Mouse (Mus musculus): ENCODE measurements around the gene Cd5. TPM values are rescaled to one million over a fixed set of nuclear protein-coding genes. Genes with fewer than 3 reads are reported as not detected.
A peak's percentile ranks its signal among the peaks of the same experiment; 100 is the strongest.

The Cd5 gene
- polyA plus RNA-seq, 1 experiment from 2014 or later: not detected

DNA sequence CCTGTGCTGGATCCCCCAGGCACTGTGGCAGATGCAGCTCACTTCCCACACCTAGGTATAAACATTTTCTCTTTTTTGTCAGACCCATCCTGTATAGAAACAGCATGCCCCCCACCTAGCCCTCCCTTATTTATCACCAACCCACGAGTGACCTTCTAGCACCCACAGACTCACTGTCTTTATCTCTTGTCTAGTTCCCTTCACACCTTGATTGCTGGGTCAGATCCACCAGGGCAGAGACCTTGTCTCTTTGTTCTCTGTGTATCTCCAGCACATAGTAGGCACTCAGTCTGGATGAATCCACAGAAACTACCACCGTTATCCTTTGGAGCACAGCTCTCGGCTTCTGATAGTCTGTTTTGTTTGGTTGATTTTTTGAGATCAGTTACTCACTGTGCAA, 3.7 kb downstream of the Cd5 start:
- Histone ChIP-seq H3K27me3 (ENCODE audit: poor library complexity, severe bottlenecking) (no peaks in the 10 kb centered on the region), H3K9me3 (no peaks in the 10 kb centered on the region), H3K27ac (no peak overlapping the region), H3K4me1 (no peaks in the 10 kb centered on the region), H3K36me3 (replicated peaks) (no peaks in the 10 kb centered on the region), H3K4me3 (no peak overlapping the region)
- DNase-seq (ENCODE audit: extremely low spot score, low spot score): no peak
- 96% methylated on average over 3 of the region's 3 CpGs for WGBS

GRCm38 (mm10) chr19:10734554-10734953, 4.2 kb downstream of the Cd5 start:
- H3K27ac ChIP-seq: no peak overlapping the region

DNA sequence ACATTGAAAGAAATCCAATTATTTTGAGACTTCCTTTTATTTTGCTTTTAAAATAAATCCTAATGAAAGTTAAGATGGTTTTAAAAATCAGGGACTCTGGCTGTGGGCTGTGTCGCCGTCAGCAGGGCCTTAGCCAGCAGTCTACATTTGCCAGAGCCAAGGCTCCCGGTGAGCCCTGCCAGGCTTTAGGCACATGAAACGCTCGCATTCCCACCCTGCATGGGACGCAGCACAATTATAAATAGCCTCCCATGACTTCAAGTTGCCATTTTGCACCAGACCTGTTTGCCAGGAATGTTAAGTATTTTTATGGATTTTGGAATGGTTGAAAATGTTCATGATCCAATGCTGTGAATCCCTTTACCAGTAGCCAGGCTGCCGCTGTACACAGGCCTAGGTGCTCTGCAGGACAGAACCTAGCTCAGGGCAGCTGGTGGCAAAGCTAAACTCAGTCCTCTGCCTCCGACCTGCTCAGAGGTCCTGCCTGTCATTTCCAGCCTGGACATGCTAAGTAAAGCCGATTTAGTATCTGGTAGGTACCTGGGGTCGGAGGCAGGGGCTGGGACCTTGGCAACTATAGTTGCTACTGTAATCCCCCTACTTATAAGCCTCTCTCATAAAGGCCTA, 5.2 kb downstream of the Cd5 start:
- no peak for DNase-seq (ENCODE audit: extremely low spot score, low spot score)
- Histone ChIP-seq H3K36me3 (replicated peaks) (no peaks in the 10 kb centered on the region), H3K9me3 (no peaks in the 10 kb centered on the region), H3K4me3 (no peak overlapping the region), H3K4me1 (no peaks in the 10 kb centered on the region), H3K27me3 (ENCODE audit: poor library complexity, severe bottlenecking) (no peaks in the 10 kb centered on the region), H3K27ac (no peak overlapping the region)
- WGBS: 90% methylated on average over 10 of the region's 10 CpGs

More at GRCm38 (mm10) chr19:10734554-10734953, 4.2 kb downstream of the Cd5 start:
- no peak for DNase-seq (ENCODE audit: extremely low spot score, low spot score)
- Histone ChIP-seq H3K4me3 (no peak overlapping the region), H3K9me3 (no peaks in the 10 kb centered on the region), H3K27me3 (ENCODE audit: poor library complexity, severe bottlenecking) (no peaks in the 10 kb centered on the region), H3K4me1 (no peaks in the 10 kb centered on the region), H3K36me3 (replicated peaks) (no peaks in the 10 kb centered on the region)
- 90% methylated on average over 7 of the region's 7 CpGs for WGBS

DNA sequence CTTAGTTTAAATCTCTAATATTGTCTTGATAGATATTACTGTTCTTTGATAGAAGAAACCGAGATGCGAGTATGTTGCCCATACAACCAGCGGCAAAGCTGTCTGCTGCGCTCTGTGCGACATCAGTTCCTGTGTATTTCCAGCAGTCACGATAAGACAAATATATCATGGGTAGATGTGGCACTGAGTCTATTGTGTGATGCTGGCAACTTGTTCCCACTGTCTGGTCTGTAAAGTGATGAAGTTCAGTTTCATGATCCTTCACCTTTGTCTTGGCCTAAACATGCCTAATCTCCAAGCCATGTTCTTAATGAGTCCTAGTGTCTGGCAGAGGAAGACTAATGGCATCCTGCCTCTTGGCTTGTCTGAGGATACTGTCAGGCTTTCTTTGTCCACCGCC, 6.1 kb downstream of the Cd5 start:
- 92% methylated on average over 7 of the region's 7 CpGs for WGBS
- no peak for DNase-seq (ENCODE audit: extremely low spot score, low spot score)
- no peaks in the 10 kb centered on the region for H3K4me1 ChIP-seq
- H3K27ac ChIP-seq: no peak overlapping the region
- H3K4me3 ChIP-seq: no peak overlapping the region
- no peaks in the 10 kb centered on the region for H3K27me3 ChIP-seq (ENCODE audit: poor library complexity, severe bottlenecking)
- H3K36me3 ChIP-seq (replicated peaks): no peaks in the 10 kb centered on the region
- no peaks in the 10 kb centered on the region for H3K9me3 ChIP-seq

DNA sequence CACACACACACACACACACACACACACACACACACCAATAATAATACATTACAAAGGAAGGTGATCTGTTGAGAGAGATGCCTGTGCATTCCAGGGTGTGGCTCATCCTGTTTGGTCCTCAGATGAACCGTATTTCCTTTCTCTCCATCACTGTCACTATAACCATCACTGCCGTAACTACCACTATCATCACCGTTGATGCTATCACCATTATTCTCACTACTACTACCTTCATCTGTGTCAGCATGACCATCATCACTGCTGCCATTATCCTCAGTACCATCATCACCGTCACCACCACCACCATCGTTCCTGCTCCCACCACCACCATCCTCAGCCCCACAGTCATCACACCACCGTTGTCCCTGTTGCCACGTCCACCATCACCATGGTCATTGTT, 6.8 kb downstream of the Cd5 start:
- Histone ChIP-seq H3K4me3 (no peak overlapping the region), H3K4me1 (no peaks in the 10 kb centered on the region), H3K27me3 (ENCODE audit: poor library complexity, severe bottlenecking) (no peaks in the 10 kb centered on the region), H3K9me3 (no peaks in the 10 kb centered on the region), H3K36me3 (replicated peaks) (no peaks in the 10 kb centered on the region), H3K27ac (no peak overlapping the region)
- 95% methylated on average over 7 of the region's 7 CpGs for WGBS
- no peak for DNase-seq (ENCODE audit: extremely low spot score, low spot score)

- WGBS: 85% methylated on average over 5 of the region's 5 CpGs
Observed at GRCm38 (mm10) chr19:10730469-10730868, 8.3 kb downstream of the Cd5 start.

DNA sequence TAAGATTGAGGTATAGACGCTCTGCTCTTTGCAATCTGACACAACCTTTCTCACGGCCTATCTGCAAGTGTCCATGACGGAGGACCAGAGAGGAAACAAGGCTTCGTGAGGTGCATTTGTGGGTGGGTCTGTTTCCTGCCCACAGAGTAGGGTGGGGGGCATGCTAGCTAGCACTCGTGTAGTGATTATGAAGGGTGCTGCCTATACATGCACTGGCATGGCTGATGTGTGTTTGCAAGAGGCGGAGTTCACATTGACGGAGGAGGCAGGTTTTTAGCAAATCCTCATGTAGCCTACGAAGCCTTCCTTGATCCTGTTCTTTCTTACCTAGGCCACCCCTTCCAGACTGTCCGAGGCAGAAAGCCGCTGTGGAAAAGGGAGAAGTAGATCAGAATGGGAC, 8.9 kb downstream of the Cd5 start:
- no peaks in the 10 kb centered on the region for H3K27me3 ChIP-seq (ENCODE audit: poor library complexity, severe bottlenecking)
- no peaks in the 10 kb centered on the region for H3K9me3 ChIP-seq
- DNase-seq (ENCODE audit: extremely low spot score, low spot score): no peak
- H3K4me3 ChIP-seq: no peak overlapping the region
- H3K4me1 ChIP-seq: peaks cover 2% of the 10 kb centered on the region; the same call in 1 of the 2 replicates
- H3K36me3 ChIP-seq (replicated peaks): no peaks in the 10 kb centered on the region
- H3K27ac ChIP-seq: no peak overlapping the region
- 93% methylated on average over 10 of the region's 10 CpGs for whole genome bisulfite sequencing

More at GRCm38 (mm10) chr19:10730469-10730868, 8.3 kb downstream of the Cd5 start:
- Histone ChIP-seq H3K36me3 (replicated peaks) (no peaks in the 10 kb centered on the region), H3K27me3 (ENCODE audit: poor library complexity, severe bottlenecking) (no peaks in the 10 kb centered on the region), H3K27ac (no peak overlapping the region), H3K9me3 (no peaks in the 10 kb centered on the region), H3K4me1 (no peaks in the 10 kb centered on the region), H3K4me3 (no peak overlapping the region)
- no peak for DNase-seq (ENCODE audit: extremely low spot score, low spot score)

DNA sequence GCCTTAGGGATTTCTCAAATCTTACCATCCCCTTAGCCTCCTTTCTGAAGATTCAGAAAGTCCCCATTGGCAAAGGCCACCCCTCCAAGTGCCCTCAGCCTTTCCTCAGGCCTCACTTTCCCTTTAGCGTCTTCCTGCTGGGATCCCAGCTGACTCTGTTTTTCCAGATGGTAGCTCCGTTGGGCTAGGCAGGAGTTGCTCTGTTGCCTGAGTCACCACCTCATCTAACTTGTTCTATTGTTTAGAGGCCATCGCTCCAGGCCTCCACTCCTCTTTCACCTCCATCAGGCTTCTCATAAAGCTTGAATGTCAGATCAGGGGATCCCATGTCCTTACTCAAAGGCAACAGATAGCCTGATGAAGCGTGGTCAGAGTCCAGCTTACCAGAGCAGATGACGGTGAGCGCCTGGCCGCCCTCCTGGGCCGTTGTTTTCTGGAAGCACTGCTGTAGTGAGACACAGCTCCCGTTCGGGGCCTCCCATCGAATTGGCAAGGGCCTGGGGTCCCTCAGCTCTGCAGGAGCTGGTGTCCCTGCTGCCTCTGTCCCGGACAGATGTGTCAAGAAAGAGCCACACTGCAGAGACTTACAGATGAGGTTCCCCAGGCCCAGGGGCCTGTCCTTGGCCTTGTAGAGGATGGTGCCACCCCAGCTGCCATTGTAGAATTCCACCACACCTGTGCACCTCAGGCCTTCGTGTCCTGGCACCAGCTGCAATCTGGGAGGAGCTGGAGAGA, 14.0 kb downstream of the Cd5 start:
- 80% methylated on average over 13 of the region's 13 CpGs for WGBS
- peaks cover 5% of the 10 kb centered on the region; the same call in 1 of the 2 replicates for H3K27me3 ChIP-seq (ENCODE audit: poor library complexity, severe bottlenecking)
- no peaks in the 10 kb centered on the region for H3K9me3 ChIP-seq
- H3K4me3 ChIP-seq: no peak overlapping the region
- no peaks in the 10 kb centered on the region for H3K36me3 ChIP-seq (replicated peaks)
- peaks cover 41% of the 10 kb centered on the region for H3K4me1 ChIP-seq
- peak overlapping the region; percentile 48; the same call in 1 of the 2 replicates for H3K27ac ChIP-seq
- DNase-seq (ENCODE audit: extremely low spot score, low spot score): no peak

GRCm38 (mm10) chr19:10723649-10724048, 15.2 kb downstream of the Cd5 start:
- DNase-seq (ENCODE audit: extremely low spot score, low spot score): no peak
- H3K27ac ChIP-seq: peak overlapping the region; percentile 65; the same call in 1 of the 2 replicates
- whole genome bisulfite sequencing: 29% methylated on average over 5 of the region's 5 CpGs

DNA sequence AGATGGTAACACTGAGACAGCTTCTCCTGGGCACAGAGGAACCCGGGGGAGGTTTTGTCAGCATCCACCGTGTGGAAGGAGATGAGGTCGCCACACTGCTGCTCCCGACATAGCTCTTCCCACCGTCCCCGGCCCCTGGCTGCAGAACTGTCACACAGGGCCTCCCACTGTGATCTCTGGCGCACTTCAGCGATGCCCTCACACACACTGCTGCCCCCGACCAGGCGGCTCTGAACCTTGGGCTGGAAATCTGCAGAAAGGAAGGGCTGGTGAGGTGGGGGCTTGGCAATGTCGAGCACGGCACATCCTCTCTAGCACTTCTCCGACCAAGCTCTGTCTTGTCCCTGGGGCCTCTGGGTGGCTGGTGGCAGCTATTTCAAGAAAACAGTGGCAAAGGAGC, 15.7 kb downstream of the Cd5 start:
- Histone ChIP-seq H3K4me3 (no peak overlapping the region), H3K27ac (peak overlapping the region; percentile 65), H3K36me3 (replicated peaks) (no peaks in the 10 kb centered on the region), H3K9me3 (no peaks in the 10 kb centered on the region), H3K27me3 (ENCODE audit: poor library complexity, severe bottlenecking) (peaks cover 5% of the 10 kb centered on the region; the same call in 1 of the 2 replicates), H3K4me1 (peaks cover 48% of the 10 kb centered on the region)
- WGBS: 25% methylated on average over 13 of the region's 13 CpGs
- no peak for DNase-seq (ENCODE audit: extremely low spot score, low spot score)

More at GRCm38 (mm10) chr19:10723649-10724048, 15.2 kb downstream of the Cd5 start:
- peaks cover 48% of the 10 kb centered on the region for H3K4me1 ChIP-seq
- no peak overlapping the region for H3K4me3 ChIP-seq
- H3K27me3 ChIP-seq (ENCODE audit: poor library complexity, severe bottlenecking): peaks cover 5% of the 10 kb centered on the region; the same call in 1 of the 2 replicates
- no peaks in the 10 kb centered on the region for H3K36me3 ChIP-seq (replicated peaks)
- H3K9me3 ChIP-seq: no peaks in the 10 kb centered on the region

GRCm38 (mm10) chr19:10721064-10721463, 17.7 kb downstream of the Cd5 start:
- Histone ChIP-seq H3K36me3 (replicated peaks) (no peaks in the 10 kb centered on the region), H3K27ac (peak overlapping the region; percentile 62; the same call in 1 of the 2 replicates), H3K4me3 (no peak overlapping the region), H3K9me3 (no peaks in the 10 kb centered on the region), H3K27me3 (ENCODE audit: poor library complexity, severe bottlenecking) (peaks cover 5% of the 10 kb centered on the region; the same call in 1 of the 2 replicates), H3K4me1 (peaks cover 48% of the 10 kb centered on the region)
- 70% methylated on average over 5 of the region's 5 CpGs for WGBS
- DNase-seq (ENCODE audit: extremely low spot score, low spot score): no peak

DNA sequence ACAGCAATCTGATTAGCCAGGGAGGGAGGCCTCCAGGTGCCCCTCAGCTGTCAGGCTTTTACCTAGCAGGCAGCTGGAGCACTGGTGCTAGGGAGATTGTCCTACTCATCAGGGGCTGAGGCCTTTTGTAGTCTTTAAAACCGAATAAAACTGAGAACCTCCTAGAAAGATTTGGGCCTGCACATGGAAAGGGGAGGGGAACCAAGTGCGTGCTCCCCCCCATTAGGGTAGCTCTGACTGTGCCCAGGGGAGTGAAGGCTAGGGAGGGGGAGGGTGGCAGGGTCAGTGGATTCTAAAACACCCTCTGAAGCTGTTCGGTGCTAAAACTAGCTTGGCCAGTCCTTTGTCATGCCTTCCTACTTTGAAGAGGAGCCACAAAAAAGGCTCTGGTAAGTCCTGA, 18.3 kb downstream of the Cd5 start:
- Histone ChIP-seq H3K27me3 (ENCODE audit: poor library complexity, severe bottlenecking) (peaks cover 5% of the 10 kb centered on the region; the same call in 1 of the 2 replicates), H3K9me3 (no peaks in the 10 kb centered on the region), H3K4me3 (no peak overlapping the region), H3K27ac (peak overlapping the region; percentile 62), H3K4me1 (peaks cover 48% of the 10 kb centered on the region), H3K36me3 (replicated peaks) (no peaks in the 10 kb centered on the region)
- no peak for DNase-seq (ENCODE audit: extremely low spot score, low spot score)
- 35% methylated on average over 3 of the region's 3 CpGs for WGBS

- H3K9me3 ChIP-seq: no peaks in the 10 kb centered on the region
- peaks cover 47% of the 10 kb centered on the region for H3K4me1 ChIP-seq
- no peak overlapping the region for H3K4me3 ChIP-seq
- DNase-seq (ENCODE audit: extremely low spot score, low spot score): no peak
- H3K36me3 ChIP-seq (replicated peaks): no peaks in the 10 kb centered on the region
- H3K27me3 ChIP-seq (ENCODE audit: poor library complexity, severe bottlenecking): peaks cover 5% of the 10 kb centered on the region; the same call in 1 of the 2 replicates
- peak overlapping the region; percentile 62 for H3K27ac ChIP-seq
- 52% methylated on average over 2 of the region's 2 CpGs for WGBS
Observed at GRCm38 (mm10) chr19:10719751-10720150, 19.1 kb downstream of the Cd5 start.
